Mouse (Mus musculus) ovary, postnatal 36 days (tissue): ENCODE data around the gene Tnc.
"Not testable (repeated sequence)": the region's sequence is repeated elsewhere in the genome, so short reads cannot be mapped to it uniquely, and the experiment has no call there.

Source experiments
- DNase-seq: peaks from one replicate; pipeline ENCODE4 v3.0.0; 2022; ENCODE audit warnings: low spot score, mixed read lengths

The Tnc gene

GRCm38 (mm10) chr4:63969891-63970290 is 76.9 kb downstream of the Tnc start:
- no peak for DNase-seq

- no peak for DNase-seq
Measured at GRCm38 (mm10) chr4:63963410-63963809, 83.4 kb downstream of the Tnc start.

- no peak for DNase-seq
Measured at GRCm38 (mm10) chr4:63961858-63962468, 84.9 kb downstream of the Tnc start.

GRCm38 (mm10) chr4:63958601-63959000 is 88.2 kb downstream of the Tnc start:
- no peak for DNase-seq

DNA sequence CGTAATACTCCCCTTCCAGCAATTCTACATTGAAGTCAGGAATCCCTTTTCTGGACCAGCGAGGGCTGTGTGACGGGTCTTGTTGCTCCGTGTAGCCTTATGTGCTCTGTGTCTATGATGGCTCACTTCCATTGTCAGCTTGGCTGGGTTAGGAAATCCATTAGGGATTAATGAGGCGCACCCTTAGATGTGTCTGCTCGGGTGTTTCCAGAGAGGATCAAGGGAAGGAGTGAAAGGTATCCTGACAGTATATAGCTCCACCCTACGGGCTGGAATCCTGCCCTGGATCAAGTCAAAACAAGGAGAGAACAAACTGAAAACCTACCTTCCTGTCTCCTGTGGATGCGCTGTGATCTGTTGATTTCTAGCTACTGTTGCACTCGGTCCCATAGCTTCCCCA is 96.8 kb downstream of the Tnc start:
- no peak for DNase-seq

GRCm38 (mm10) chr4:63948688-63949073 is 98.1 kb downstream of the Tnc start:
- DNase-seq: not testable (repeated sequence)

DNA sequence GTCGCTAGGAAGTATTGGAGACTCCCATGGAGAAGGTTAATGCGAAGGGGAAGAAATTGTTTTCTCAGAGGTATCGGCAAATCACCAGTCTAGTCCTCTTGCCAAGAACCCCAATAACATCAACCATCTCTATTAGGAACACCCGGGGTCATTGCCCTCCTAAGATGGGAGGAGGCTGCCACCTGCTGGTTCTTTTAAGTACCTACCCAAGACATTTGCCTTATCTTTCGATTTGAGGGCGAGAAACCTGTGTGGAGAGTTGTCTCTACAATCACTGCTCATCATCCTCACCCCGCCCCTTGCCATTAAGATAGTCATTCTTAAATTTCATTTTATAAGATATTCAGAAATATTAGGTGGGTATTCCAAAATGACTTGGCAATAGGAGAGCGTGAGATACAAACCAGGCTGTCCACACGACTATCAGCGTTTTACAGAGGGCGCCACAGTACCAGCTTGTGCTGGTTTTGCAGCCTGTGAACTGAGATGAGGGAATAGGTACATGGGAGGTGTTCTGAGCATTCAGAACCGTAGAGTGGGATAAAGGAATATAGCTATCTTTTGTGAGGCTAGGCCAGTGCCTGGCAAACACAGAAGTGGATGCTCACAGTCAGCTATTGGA is 98.6 kb downstream of the Tnc start:
- DNase-seq: peak; percentile 34

GRCm38 (mm10) chr4:63943813-63944212 is 103.0 kb downstream of the Tnc start:
- DNase-seq: no peak

DNA sequence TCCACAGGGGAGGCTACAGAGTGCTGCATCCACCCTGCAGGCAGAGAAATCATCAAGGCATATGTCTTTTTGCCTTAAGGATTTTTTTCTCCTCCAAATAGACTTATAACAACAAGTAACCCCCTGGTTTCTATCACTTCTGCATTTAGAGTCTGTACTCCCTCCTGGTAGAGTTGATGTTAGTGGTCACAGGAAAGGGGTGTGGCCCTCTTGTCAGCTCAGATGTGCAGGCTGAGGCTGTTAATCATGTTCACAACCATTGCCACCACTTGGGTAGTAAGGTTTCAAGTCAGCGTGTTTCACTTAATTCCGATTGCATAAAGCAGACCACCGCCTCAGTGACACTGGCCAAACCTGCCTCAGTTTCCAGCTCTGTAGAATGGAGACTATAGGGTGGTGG is 103.9 kb downstream of the Tnc start:
- no peak for DNase-seq

- DNase-seq: no peak
Measured at GRCm38 (mm10) chr4:63941420-63941819, 105.4 kb downstream of the Tnc start.

- DNase-seq: no peak
Measured at GRCm38 (mm10) chr4:63939428-63939827, 107.4 kb downstream of the Tnc start.

- no peak for DNase-seq
Measured at GRCm38 (mm10) chr4:63935960-63936359, 110.9 kb downstream of the Tnc start.

GRCm38 (mm10) chr4:63935314-63935713 is 111.5 kb downstream of the Tnc start:
- no peak for DNase-seq

DNA sequence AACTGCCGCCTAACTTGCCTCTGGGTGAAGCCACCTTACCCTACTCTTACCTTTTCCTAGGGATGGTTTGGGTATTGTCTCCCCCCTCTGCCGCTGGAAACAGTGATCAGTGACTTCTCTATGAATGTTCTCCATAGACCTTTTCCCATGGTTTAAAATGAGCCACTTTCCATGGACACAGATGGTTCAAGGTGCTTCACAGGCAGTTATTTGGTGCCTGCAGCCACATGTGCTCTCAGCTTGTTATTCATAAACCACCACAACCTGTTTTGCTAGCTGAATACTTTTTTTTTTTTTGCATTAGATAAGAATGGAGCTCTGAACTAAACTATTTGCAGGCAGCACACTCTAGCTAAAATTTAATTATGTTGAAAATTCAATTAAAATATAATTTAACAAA is 116.0 kb downstream of the Tnc start:
- DNase-seq: no peak

GRCm38 (mm10) chr4:63929490-63929889 is 117.3 kb downstream of the Tnc start:
- DNase-seq: no peak

DNA sequence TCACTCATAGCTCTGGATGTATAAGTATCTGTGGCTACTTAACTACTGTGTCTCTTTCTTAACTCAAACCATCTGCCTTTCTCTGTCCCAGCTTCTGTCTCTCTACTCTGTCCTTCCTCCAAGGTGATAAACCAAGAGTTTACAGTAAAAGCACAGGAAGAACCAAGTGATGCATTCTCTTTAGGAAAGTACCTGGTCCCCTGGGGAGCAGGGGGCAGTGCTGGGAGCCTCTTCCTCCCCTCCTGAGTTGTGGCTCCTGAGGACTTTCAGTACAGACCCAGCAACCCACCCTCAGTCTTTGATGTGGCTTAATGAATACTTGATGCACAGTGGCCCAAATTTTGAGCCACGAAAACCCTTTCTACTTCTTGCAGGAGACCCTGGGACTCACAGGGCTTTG is 118.6 kb downstream of the Tnc start:
- DNase-seq: no peak

DNA sequence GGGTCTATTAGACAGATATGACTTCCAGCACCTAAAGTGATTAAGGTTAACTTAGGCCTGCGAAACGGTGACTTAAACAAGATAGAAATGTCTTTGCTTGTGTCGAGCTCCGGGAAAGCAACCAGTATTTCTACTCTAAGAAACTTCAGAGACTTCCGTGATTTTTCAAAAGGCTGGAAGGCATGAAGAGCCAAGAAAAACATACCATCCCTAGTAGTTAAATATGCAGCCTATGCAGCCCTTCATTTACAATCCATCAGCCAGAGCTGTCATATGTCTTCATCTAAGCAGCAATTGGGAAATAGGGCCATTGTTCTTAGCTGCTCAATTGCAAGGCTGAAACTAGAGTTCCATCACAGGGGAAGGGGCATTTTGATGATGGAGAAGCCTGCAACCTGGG is 129.6 kb downstream of the Tnc start:
- no peak for DNase-seq

- DNase-seq: no peak
Measured at GRCm38 (mm10) chr4:63916753-63917152, 130.1 kb downstream of the Tnc start.

- no peak for DNase-seq
Measured at GRCm38 (mm10) chr4:63916288-63916687, 130.5 kb downstream of the Tnc start.
